Mouse (Mus musculus) monocyte, adult 5-6 weeks (primary cell): ENCODE data around the gene Fam3c. TPM values are rescaled to one million over a fixed set of nuclear protein-coding genes. Genes with fewer than 3 reads are reported as not detected.
A peak's percentile ranks its signal among the peaks of the same experiment; 100 is the strongest.
"Not testable (repeated sequence)": the region's sequence is repeated elsewhere in the genome, so short reads cannot be mapped to it uniquely, and the experiment has no call there.

Source experiments
- ATAC-seq: fragments of 153-309, 156-312 bp; replicated peaks from 2 replicates; pipeline ENCODE4 v1.8.0; 2017; ENCODE audit warnings: mild to moderate bottlenecking; ENCODE audit not compliant: low TSS enrichment, insufficient number of reproducible peaks, severe bottlenecking, poor library complexity, low FRiP score
- total RNA-seq: library from RNA; stranded (forward); fragments of 200-1000, 200-491, 200-594 nt; gene quantifications from 3 replicates; pipeline ENCODE4 v1.2.3, GENCODE M21; 2017

Fam3c gene
- total RNA-seq, 1 experiment from 2014 or later = 40.8 TPM

DNA sequence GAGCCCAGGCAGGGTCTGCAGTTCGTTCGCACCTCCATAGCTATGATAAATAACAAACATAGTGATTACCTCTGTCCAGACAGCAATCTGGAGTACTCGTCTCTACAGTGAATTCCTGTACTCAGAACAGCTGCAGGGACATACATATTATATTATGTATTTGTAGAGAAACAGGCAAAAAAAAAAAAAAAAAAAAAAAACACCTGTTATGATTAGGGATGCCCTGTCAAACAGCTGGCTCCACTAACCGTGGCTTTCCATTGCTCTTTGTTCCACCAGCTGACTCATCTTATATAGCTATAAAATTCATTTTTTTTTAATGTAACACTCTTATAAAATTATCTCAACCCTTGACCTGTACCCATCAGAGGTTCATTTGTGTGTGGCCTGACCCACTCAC is 29.8 kb downstream of the Fam3c start:
- no peak for ATAC-seq

DNA sequence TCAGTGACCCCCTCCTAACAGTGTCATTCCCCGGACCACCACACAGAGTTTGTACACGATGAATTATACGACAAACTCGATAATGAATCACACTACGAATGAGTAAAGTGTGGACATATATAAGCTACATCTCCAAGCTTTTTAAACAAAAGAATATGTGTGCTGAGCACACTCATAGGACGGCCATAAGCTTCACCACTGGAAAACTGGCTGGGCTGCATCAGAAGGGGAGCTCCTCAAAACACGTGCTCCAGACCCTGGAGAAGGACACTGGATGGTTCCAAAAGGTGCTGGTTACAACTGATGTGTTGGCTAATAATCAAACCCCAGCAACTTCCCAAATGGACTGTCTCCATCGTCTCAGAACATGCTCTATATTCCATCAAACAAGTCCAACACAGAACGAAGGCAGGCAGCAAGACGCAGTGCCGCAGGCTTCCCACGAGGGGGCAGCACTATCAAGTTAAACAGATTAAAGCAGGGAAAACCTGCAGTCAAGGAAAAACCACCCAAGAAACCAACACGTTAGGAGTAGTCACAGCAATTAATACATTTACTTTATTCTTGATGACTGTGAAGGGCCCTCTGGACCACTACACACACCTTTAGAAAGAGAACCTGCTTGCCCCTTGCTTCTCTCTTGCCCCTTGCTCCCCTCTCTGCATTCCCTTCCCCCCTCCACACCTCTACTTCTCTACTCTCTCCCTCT is 30.5 kb downstream of the Fam3c start:
- peak; percentile 84 for ATAC-seq

DNA sequence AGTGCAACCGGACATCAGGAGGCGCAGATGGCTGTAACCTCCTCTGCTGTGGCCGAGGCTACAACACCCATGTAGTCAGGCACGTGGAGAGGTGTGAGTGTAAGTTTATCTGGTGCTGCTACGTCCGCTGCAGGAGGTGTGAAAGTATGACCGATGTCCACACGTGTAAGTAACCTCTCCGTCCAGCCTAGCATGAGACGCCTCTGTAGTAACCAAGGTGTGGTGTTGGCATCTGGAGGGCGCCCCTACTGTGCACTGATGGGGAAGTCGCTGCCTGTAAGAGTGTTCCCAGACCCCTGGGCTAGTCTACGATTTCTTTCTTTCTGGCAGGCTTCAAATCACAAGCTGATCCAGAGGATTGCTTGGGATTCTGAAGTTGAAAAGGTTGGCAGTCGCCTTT is 58.0 kb downstream of the Fam3c start:
- ATAC-seq = no peak

DNA sequence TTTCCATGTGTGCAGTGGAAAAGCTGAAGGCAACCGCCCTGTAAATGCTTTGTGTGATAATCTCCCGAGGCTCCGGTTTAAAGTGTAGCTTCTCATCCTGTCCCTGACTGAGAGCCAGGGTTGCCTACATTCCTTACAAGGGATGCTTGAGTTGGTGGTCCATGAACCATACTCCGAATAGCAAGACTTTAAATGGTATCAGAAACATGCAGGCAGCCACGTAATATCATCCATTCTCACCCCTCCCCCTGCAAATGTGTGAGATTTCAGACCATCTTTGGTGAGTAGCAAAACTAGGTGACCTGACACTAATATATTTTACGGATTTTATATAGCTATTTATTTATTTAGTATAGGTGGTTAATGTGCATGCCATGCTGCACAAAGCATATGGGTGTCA is 59.0 kb downstream of the Fam3c start:
- no peak for ATAC-seq

DNA sequence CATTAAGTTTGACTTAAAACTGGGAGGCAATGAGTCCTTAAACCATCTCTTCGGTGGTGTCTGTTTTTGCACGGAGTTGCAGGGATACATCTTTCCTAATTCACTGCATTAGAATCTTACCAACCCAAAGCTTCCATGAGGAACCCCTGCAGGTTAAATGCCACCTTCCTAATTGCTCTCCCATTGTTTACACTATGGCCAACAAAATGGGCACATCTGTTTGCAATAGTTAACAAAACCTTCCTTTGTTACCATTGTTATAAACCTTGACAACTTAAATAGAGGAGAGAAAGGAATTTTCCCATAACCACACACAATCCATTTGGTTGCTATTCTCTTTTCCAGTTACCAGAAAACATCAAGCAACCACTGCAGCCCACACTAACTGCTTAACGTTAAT is 62.1 kb downstream of the Fam3c start:
- no peak for ATAC-seq

DNA sequence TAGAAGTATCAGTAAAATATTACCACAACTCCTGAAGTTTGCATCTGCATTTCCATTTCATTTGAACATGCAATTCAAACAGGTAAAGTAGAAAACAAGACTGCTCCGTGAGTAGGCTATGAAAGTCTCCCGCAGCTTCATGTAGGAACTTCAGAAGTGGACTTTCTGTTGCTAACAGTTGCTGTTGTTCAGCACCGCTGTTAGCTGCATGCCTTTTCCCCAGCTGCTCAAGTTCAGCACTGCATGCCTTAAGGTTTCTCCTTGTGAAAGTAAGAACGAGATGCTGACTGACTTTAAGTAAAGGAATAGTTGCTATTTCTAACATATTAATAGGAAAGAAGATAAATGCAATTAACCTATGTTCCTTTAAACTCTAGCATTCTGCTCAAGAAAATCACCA is 64.0 kb downstream of the Fam3c start:
- ATAC-seq = no peak

DNA sequence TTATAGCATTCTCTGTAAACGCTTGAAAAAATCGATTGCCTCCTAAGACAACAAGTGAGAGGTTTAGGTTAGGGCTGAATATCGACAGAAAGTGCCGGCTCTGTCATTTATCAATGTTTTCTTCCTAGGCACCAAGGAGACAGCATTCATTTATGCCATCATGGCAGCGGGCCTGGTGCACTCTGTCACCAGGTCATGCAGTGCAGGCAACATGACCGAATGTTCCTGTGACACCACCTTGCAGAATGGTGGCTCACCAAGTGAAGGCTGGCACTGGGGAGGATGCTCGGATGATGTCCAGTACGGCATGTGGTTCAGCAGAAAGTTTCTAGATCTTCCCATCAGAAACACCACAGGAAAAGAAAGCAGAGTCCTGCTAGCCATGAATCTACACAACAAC is 65.3 kb downstream of the Fam3c start:
- no peak for ATAC-seq

DNA sequence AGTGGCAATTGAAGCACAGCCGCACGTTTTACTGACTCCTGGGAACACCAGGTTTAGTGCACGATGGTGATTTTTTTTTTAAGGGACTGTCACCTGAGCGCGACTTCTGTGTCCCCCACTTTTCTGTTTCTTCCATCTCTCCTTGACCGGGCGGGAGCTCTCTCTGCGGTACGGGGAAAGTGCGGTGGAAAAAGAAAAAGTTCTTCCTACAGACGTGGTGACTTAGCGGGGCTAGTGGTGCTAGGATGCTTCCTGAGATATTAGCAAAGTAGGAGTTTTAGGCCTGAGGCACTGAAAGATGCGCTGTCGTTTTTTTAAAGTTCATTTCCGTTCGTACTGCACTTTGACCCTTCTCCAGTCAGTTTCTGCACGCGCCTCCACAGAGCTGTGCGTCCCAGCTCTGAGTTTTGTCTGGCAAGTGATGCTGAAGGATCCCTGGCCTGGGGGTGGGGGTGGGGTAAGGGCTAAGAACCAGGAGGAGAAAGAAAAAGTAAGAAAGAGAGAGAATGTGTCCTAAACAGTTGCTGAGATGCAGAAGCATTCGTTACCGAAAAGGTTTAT is 66.5 kb downstream of the Fam3c start:
- ATAC-seq = no peak

DNA sequence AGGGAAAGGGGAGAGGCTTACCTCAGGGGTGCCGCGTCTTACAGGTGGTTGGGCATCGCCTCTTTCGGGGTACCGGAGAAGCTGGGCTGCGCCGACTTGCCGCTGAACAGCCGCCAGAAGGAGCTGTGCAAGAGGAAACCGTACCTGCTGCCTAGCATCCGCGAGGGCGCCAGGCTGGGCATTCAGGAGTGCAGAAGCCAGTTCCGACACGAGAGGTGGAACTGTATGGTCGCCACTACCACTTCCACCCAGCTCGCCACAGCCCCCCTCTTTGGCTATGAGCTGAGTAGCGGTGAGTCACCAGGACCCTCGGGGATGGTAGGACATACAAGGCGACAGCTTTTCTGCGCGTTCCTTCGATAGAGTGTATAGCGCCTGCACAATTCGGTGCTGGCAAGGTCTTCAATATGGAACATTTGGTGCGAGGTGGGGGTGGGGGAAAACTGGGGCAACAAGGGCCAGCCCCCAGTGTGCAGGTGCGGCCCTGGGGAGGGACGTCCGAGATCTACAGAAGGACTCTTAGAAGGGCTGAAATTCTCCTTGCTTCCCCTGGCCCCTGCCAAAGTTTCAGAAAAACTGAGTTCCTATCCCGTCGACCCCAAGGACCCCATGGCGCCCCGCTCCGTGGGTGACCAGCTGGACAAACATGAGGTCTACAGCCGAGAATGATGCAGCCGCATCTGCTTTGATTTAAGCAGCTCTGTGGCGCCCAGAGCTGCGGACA is 67.1 kb downstream of the Fam3c start:
- ATAC-seq = no peak; the same call in 1 of the 2 replicates

DNA sequence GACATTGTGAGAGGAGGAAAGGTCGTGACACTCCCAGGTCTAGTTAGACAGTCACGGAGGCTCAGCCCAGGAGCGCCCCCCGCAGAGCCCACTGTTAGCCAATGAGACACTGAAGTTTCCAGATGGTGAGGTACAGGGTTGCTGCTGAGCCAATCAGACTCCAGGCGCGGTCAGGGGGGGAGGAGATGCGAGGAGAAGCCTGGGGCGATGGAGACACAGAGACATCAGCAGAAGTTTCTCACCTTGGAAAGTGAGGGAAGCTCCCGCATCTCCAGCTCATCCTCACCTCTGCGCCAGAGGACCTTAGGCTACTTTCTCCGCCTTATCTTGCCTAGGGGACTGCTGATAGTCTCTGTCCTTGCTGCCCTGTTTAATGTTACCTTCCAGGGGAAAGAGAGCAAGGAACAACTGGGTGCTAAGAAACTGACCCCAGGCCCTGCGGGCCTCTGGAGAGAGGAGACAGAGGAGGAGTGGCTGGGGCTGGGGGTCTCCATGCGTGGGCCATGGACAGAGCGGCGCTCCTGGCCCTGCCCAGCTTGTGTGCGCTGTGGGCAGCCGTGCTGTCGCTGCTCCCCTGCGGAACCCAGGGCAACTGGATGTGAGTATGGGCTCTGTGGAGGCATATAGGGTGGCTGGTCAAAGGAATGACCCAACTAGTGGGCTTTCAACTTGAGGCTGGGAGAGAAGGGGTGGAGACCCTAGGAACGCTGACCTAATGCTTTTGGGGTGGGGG is 67.9 kb downstream of the Fam3c start, which contains the start of gene Wnt16:
Gene Wnt16 (plus strand): TSS at position 224 of the 733 bp plus-strand sequence.
- ATAC-seq = no peak

DNA sequence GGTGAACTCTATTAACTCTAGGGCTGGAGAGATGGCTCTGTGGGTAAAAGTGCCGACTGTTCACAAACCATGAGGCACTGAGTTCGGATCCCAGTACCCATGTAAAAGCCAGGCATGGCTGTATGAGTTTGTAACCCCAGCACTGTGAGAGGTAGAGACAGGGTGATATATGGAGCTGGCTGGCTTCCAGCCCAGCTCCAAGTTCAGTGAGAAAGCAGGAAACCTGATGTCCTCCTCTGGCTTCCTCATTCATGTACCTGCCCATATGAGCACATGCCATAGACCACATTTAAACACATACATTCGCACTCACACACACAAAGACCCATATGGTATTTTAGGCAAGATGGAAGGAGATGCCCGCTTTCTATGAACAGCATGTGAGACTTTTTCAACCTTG is 73.6 kb downstream of the Fam3c start:
- ATAC-seq = no peak

DNA sequence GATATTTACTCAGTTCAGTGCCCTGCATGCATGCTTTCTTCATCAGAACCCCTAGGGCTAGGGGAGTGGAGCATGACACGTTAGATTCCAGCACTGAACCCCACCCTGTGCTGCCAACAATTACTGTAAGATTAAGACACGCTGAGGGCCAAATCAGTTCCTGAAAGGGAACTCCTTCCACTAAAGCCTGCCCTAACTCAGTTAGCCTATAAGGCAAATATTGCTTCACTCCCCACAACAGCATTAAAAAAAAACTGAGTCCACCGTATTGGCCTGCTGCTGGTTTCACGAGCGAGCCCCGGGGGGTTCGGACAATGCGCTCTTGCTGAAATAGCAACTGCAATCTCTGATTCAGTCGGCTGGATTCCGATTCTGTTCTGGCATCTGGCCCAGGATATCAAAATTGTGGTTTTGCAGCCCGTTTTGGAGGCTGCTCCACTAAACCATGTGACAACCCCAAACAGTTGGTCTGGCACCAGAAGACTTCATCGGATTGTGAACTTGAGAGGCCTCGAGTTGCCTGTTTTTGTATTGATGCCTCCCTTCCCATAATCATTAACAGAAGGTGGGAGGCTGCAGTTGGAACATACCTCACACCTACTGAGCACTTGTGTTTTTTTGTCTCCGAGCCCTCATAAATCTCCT is 75.7 kb downstream of the Fam3c start:
- no peak for ATAC-seq

DNA sequence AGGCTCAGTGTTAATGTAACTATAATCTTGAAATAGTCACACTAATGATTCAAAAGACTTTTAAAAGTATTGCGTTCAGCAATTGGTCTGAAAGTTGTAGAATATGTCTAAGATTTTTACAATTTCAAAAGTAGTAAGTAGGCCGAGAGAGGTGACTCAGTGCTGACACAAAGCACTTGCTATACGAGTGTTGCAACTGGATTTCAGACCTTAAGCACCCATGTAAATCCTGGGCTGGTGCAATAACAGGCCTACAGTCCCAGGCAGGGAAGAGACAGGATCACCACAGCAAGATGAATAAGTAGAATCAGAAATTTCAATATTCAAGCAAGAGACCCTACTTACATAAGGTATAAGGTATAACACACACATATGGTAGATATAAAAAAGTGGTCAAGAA is 78.1 kb downstream of the Fam3c start:
- ATAC-seq = no peak

DNA sequence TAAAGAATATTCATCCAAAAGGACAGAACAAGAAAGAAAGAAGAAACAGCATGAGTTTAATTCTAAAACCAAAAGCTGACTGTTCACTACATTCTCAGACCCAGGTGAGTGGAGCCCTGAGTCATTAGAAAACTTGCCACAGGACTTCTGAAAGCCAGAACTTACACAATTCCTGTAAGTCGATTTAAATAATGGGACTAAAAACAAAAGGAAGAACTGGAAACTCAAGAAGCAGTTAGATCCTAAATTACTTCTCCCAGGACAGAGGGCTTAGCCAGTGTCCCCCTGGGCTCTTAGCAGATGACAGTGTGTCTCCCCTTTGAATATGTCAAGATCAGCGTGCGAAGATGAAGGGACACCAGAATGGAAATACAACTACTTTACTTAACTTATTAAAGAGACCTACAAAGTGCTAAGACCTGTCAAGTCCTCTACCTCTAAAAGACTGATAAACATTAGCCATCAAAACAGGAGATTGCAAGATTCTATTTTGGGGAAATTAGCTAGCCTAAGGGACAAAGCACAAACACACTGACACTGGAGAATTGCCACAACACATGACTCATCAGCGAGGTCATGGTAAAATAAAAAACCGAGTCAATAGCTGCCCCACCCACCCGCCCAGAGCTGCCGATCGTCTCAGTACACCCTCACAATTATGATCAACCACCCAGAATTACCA is 86.1 kb downstream of the Fam3c start:
- no peak for ATAC-seq

DNA sequence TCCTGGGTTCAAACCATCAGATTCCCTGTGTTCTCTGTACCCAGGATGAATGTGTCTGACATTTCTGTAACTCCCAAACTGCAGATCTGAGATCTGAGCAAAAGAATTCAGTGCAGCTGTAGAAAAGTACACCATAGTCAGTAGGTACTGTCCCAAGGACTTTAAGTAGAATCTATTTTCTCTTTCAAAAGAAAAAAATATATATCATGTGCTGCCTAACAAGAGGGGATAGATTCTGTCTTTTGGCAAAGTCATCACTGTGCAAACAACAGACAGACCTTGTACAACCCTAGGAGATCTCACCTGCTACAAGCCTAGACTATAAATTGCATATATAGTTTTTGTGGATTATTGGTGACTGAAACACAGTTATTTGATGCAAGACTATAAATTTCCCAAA is 87.4 kb downstream of the Fam3c start:
- no peak for ATAC-seq

DNA sequence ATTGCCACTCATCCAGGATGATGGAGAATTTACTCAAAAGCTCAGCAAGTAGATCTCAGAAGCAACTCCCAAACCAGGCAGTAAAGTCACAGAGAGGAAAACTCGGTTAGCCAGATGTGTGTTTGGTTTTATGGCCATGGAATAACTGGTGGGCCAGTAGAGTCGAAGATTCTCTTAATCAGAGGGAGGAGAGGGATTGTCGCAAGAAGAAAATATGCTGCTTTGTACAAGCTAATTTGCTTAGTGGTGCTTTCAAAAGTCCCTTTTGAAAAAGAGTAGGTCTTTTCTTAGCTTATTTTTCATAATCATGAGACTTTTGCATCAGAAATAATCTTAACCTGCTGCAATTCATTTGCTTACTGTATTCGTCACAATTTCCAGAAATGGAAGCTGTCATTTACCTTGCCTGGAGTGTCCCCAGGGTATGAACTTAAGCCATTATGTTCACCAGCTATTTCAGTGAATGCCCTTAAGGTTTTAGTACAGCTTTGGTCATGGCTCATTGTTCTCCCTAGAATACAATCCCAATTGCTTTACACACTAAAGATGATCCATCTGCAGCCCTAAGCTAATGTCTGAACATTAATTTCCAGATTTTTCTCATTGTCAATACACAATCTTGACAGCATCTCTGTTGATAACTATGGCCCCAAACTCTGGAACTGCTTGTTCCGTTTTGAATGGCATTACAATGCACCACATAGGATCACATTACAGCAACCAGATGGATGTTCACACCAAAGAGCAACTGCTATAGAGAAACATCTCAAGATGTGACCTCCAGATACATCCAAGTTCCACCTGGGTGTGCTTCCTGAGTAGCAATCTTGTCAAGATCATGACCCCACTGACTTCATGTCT is 88.0 kb downstream of the Fam3c start:
- ATAC-seq = no peak

DNA sequence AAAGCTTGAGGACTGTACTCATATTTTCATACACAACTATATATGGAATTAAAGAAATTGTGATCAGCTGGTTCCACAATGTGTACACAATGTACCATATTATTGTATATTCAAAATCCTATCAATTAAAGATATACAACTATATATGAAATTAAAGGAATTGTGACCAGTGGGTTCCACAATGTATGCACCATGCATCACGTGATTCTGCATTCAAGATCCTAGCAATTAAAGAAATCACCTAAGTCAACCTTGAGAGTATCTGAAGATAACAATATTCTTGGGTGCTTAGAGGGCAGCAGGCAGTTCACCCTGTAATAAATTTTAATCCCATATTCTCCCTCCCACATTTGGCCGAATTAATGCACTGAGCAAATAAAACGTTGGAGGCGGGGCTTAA is 90.0 kb downstream of the Fam3c start:
- no peak for ATAC-seq

DNA sequence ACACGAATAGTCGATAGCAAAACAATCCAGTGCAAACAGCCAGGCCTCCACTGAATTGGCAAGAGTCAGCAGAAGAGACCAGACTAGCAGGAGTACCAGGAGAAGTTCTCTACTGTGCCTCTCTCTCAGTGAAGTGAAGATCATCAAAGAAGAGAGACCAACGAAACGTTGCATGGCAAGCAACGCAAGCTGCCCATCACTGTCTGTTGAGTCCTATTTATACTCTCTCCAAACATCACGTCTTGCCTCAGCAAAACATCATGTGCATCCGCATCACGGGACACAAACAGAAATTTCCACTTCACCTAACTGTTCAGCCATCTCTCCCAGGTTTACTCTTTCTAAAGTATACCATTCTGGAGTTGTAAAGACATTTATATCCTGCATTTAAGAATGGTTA is 91.9 kb downstream of the Fam3c start:
- not testable (repeated sequence) for ATAC-seq
